14 mouse cellular contexts compared by ENCODE assay signal in genomic region chr13:30361002-30361401, GRCm38 (mm10). TPM values are rescaled to one million over a fixed set of nuclear protein-coding genes. Genes with fewer than 3 reads are reported as not detected.
A peak's percentile ranks its signal among the peaks of the same experiment; 100 is the strongest.
DNase-seq lines count a peak whose midpoint lies in the region; ATAC-seq and TF ChIP-seq lines count a peak whose summit lies in the region.
"Had no signal": no experiment of that assay in that cellular context is flagged by ENCODE, and none has a peak within 500 bp of the region (broad histone marks: within the 10 kb centered on the region; RNA-seq: fewer than 3 reads in every experiment).

No protein-coding gene starts in this region.

- no peak for TF ChIP-seq CTCF in lung, embryonic 14.5 days (IDR thresholded peaks at IDR 0.05; ENCODE audit: low read depth)

- DNase-seq in heart, adult 11 months = peak; percentile 88
- no peak for DNase-seq in heart, embryonic 10.5 days (ENCODE audit: low spot score)
- DNase-seq in lung, embryonic 14.5 days = peak; percentile 43
- DNase-seq in lung, postnatal 10 days = no peak
- peak; percentile 21 for DNase-seq in retina, postnatal 1 day
- DNase-seq in gastrocnemius, postnatal 14 days = no peak
- no peak for DNase-seq in layer of hippocampus, adult 9-11 months
- DNase-seq: cerebellum, adult 11-12 months; right cerebral cortex, postnatal 14 days had no signal

- 59% methylated on average over 5 of the region's 5 CpGs for WGBS in heart, embryonic 10.5 days
- 26% methylated on average over 5 of the region's 5 CpGs for WGBS in lung, embryonic 14.5 days
- 16% methylated on average over 5 of the region's 5 CpGs for WGBS in kidney, embryonic 16.5 days

- H3K36me3 ChIP-seq in heart, embryonic 10.5 days = no peaks in the 10 kb centered on the region
- H3K36me3 ChIP-seq in lung, embryonic 14.5 days (ENCODE audit: insufficient read depth) = no peaks in the 10 kb centered on the region
- no peaks in the 10 kb centered on the region for H3K36me3 ChIP-seq in kidney, embryonic 16.5 days (ENCODE audit: insufficient read depth, low read length)

- H3K27me3 ChIP-seq in heart, embryonic 10.5 days (ENCODE audit: insufficient read depth, poor library complexity, severe bottlenecking) = no peaks in the 10 kb centered on the region
- no peaks in the 10 kb centered on the region for H3K27me3 ChIP-seq in lung, embryonic 14.5 days (ENCODE audit: insufficient read depth, low read length)
- H3K27me3 ChIP-seq in kidney, embryonic 16.5 days (ENCODE audit: insufficient read depth, low read length) = no peaks in the 10 kb centered on the region

- no peak overlapping the region for H3K4me2 ChIP-seq in lung, embryonic 14.5 days
- no peak overlapping the region for H3K4me2 ChIP-seq in kidney, embryonic 16.5 days (replicated peaks; ENCODE audit: low read depth, low read length)

- H3K4me1 ChIP-seq in heart, embryonic 10.5 days = no peaks in the 10 kb centered on the region
- no peaks in the 10 kb centered on the region for H3K4me1 ChIP-seq in lung, embryonic 14.5 days (ENCODE audit: insufficient read depth)
- peaks cover 36% of the 10 kb centered on the region for H3K4me1 ChIP-seq in kidney, embryonic 16.5 days (ENCODE audit: insufficient read depth, low read length)

- no peak for ATAC-seq in lung, embryonic 14.5 days (ENCODE audit: insufficient read depth)
- ATAC-seq in kidney, embryonic 16.5 days (ENCODE audit: low FRiP score, low TSS enrichment) = peak; percentile 77
- ATAC-seq: inflammation-experienced regulatory T-cells, adult 6 months had no signal

- no peak overlapping the region for H3K27ac ChIP-seq in heart, embryonic 10.5 days
- no peak overlapping the region for H3K27ac ChIP-seq in lung, embryonic 14.5 days (ENCODE audit: low read depth)
- peak overlapping the region; percentile 13; the same call in 1 of the 2 replicates for H3K27ac ChIP-seq in kidney, embryonic 16.5 days (ENCODE audit: low read length)
- H3K27ac ChIP-seq: liver, embryonic 14.5 days had no signal

- no peak overlapping the region for H3K9ac ChIP-seq in lung, embryonic 14.5 days
- H3K9ac ChIP-seq in kidney, embryonic 16.5 days (replicated peaks; ENCODE audit: low read length) = no peak overlapping the region
- H3K9ac ChIP-seq: liver, embryonic 14.5 days had no signal

- no peak overlapping the region for H3K4me3 ChIP-seq in heart, embryonic 10.5 days
- H3K4me3 ChIP-seq in lung, embryonic 14.5 days (ENCODE audit: low read depth, low read length) = no peak overlapping the region
- H3K4me3 ChIP-seq in kidney, embryonic 16.5 days (ENCODE audit: low read length) = no peak overlapping the region

- H3K9me3 ChIP-seq in heart, embryonic 10.5 days = no peaks in the 10 kb centered on the region
- H3K9me3 ChIP-seq in lung, embryonic 14.5 days (ENCODE audit: low read depth, low read length) = no peaks in the 10 kb centered on the region
- no peaks in the 10 kb centered on the region for H3K9me3 ChIP-seq in kidney, embryonic 16.5 days (ENCODE audit: low read length)

- intact Hi-C loops in gastrocnemius, postnatal 14 days (cut with DNase I; ENCODE audit: low total_unique reads) = no loop called here

RNA-seq across cellular contexts. Expression of gene Agtr1a, which starts 24.8 kb away (rescaled TPM):
- polyA plus RNA-seq in heart, embryonic 10.5 days (2016; fragmentation: Nextera tagmentation; extraction: Ambion mirVana) = 4.6 and 8.2 TPM in 2 replicates
- 2.0 and 3.9 TPM in 2 replicates for polyA plus RNA-seq in lung, embryonic 14.5 days (2014; fragmentation: Nextera tagmentation; extraction: Ambion mirVana)
- 15.0 and 16.3 TPM in 2 replicates for polyA plus RNA-seq in kidney, embryonic 16.5 days (2015; fragmentation: Nextera tagmentation; extraction: Ambion mirVana)
- total RNA-seq in gastrocnemius, postnatal 14 days (2021) = 10 to 100 TPM in 1 of 2 experiments, 1 to 10 TPM in 1; 9.7 to 10.1 TPM
- total RNA-seq: granulocyte monocyte progenitor cell, adult 5-6 weeks; neutrophil, adult 5-6 weeks had no signal
- polyA plus RNA-seq: inflammation-experienced regulatory T-cells, adult 6 months had no signal

Comparison
In these comparisons a context has a peak if more than half of its experiments do, and no peak if none do; other contexts are left out.
1. DNase-seq: peak in heart, adult 11 months (single experiment), lung, embryonic 14.5 days (single experiment) and retina, postnatal 1 day (single experiment); none in heart, embryonic 10.5 days (single experiment), lung, postnatal 10 days (single experiment), gastrocnemius, postnatal 14 days (single experiment) and layer of hippocampus, adult 9-11 months (single experiment).